Mouse (Mus musculus): ENCODE measurements around the gene Tfdp2. TPM values are rescaled to one million over a fixed set of nuclear protein-coding genes. Genes with fewer than 3 reads are reported as not detected.

Tfdp2 gene
- polyA plus RNA-seq, 1 experiment from 2014 or later, result 100 TPM

GRCm38 (mm10) chr9:96261101-96261500 is 65.0 kb downstream of the Tfdp2 start:
- no peak for ATAC-seq (ENCODE audit: insufficient read depth)
- H3K9me3 ChIP-seq (replicated peaks), result no peaks in the 10 kb centered on the region
- WGBS (ENCODE audit: insufficient replicate concordance), result 57% methylated on average over 4 of the region's 4 CpGs
- H3K4me2 ChIP-seq, result peak overlapping the region; percentile 65
- H3K4me3 ChIP-seq (replicated peaks), result peak overlapping the region; percentile 67
- peaks cover 51% of the 10 kb centered on the region for H3K4me1 ChIP-seq (replicated peaks)
- peak overlapping the region; percentile 46 for H3K9ac ChIP-seq
- peak overlapping the region; percentile 77 for H3K27ac ChIP-seq (replicated peaks)
- no peaks in the 10 kb centered on the region for H3K27me3 ChIP-seq
- H3K36me3 ChIP-seq (replicated peaks), result peaks cover 17% of the 10 kb centered on the region

DNA sequence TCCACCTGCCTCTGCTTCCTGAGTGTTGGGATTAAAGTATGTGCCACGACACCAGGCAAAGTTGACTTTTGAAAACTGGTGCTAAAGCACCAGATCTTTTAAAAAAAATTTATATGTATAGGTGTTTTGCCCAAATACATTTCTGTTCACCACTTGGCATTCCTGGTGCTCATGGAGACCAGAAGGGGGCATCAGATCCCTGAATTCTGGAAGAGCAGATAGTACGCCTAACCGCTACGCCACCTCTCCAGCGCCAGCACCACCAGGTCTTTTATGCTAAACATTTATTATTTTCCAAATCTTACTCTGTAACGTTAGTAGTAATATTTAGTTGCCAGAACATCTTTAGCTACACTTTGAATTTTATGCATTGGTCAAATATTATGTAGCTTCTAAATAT is 65.9 kb downstream of the Tfdp2 start:
- peak overlapping the region; percentile 67 for H3K4me3 ChIP-seq (replicated peaks)
- peak overlapping the region; percentile 65 for H3K4me2 ChIP-seq
- peak overlapping the region; percentile 77; the same call in 1 of the 2 replicates for H3K27ac ChIP-seq (replicated peaks)
- 0 out of 2 replicates have a peak overlapping the region, but pooled peaks have one; percentile 46 for H3K9ac ChIP-seq
- H3K36me3 ChIP-seq (replicated peaks), result peaks cover 17% of the 10 kb centered on the region
- H3K4me1 ChIP-seq (replicated peaks), result peaks cover 53% of the 10 kb centered on the region
- no peaks in the 10 kb centered on the region for H3K9me3 ChIP-seq (replicated peaks)
- no peak for ATAC-seq (ENCODE audit: insufficient read depth)
- no peaks in the 10 kb centered on the region for H3K27me3 ChIP-seq
- WGBS (ENCODE audit: insufficient replicate concordance), result 84% methylated on average over 6 of the region's 6 CpGs

DNA sequence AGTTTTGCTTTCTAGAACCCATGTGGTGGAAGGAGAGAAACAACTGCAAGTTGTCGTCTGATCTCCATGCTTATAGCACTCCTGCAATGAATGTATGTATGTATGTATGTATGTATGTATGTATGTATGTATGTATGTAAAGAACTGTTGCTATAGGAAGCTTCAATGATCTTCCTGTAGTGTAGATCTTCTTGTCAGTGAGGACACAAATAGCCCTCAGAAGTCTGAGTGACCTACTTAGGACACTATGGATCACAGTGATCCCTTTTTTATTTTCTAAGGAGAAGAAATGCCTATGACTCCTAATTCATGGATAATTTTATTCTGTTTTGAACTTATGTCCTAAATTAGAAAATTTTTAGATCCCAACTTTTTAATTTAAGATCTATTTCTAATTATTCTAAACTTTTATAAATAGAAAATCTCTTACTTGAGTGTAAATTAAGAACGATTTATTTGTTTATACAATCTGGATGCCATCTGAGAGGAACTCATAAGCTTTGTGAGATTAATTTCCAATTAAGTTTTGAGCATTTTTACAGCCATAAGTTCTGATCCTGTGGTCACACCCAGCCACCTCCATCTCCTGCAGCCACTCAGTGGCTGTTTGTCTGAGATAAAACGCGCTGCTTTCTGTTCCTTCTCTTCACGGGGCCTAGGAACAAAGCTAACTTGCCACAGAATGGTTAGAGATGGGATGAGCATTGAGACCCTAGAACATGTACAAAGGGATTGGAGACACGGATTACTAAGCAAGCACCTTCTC is 70.9 kb downstream of the Tfdp2 start:
- H3K9ac ChIP-seq, result peak overlapping the region; percentile 45
- H3K4me3 ChIP-seq (replicated peaks), result peak overlapping the region; percentile 33
- 26% methylated on average over 6 of the region's 6 CpGs for WGBS (ENCODE audit: insufficient replicate concordance)
- peak; percentile 97 for ATAC-seq (ENCODE audit: insufficient read depth)
- no peaks in the 10 kb centered on the region for H3K9me3 ChIP-seq (replicated peaks)
- H3K27me3 ChIP-seq, result no peaks in the 10 kb centered on the region
- H3K27ac ChIP-seq (replicated peaks), result peak overlapping the region; percentile 92
- peaks cover 29% of the 10 kb centered on the region for H3K36me3 ChIP-seq (replicated peaks)
- H3K4me1 ChIP-seq (replicated peaks), result peaks cover 72% of the 10 kb centered on the region
- peak overlapping the region; percentile 63 for H3K4me2 ChIP-seq

- peak overlapping the region; percentile 92 for H3K27ac ChIP-seq (replicated peaks)
- ATAC-seq (ENCODE audit: insufficient read depth), result peak; percentile 42
- H3K9ac ChIP-seq, result peak overlapping the region; percentile 45; the same call in 1 of the 2 replicates
- H3K36me3 ChIP-seq (replicated peaks), result peaks cover 30% of the 10 kb centered on the region
- peak overlapping the region; percentile 63 for H3K4me2 ChIP-seq
- H3K27me3 ChIP-seq, result no peaks in the 10 kb centered on the region
- WGBS (ENCODE audit: insufficient replicate concordance), result 26% methylated on average over 1 of the region's 1 CpGs
- no peaks in the 10 kb centered on the region for H3K9me3 ChIP-seq (replicated peaks)
- peak overlapping the region; percentile 21 for H3K4me3 ChIP-seq (replicated peaks)
- H3K4me1 ChIP-seq (replicated peaks), result peaks cover 71% of the 10 kb centered on the region
Observed at GRCm38 (mm10) chr9:96267559-96267948, 71.5 kb downstream of the Tfdp2 start.

DNA sequence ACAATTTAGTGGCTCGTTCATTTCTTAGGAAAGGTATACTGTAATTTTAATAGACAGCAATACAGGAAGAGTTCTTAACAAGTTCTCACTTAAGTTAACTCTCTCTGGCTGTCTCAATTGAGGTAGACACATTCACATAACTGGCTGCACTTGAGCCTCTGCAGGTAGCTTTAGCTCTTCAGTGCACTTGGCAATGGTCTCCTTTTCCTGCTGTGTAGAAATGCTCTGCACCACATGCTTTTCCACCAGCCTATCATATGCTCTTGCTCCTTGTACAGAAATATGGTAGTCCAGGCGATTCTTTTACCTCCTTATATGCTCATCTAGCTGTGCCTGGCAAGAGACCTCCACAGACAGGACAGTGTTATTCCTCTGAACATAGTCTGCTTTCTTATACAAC is 73.7 kb downstream of the Tfdp2 start:
- peak overlapping the region; percentile 13 for H3K4me2 ChIP-seq
- peak overlapping the region; percentile 49 for H3K27ac ChIP-seq (replicated peaks)
- H3K9ac ChIP-seq, result no peak overlapping the region
- 80% methylated on average over 2 of the region's 2 CpGs for WGBS (ENCODE audit: insufficient replicate concordance)
- no peak overlapping the region for H3K4me3 ChIP-seq (replicated peaks)
- ATAC-seq (ENCODE audit: insufficient read depth), result no peak
- H3K36me3 ChIP-seq (replicated peaks), result peaks cover 41% of the 10 kb centered on the region
- H3K4me1 ChIP-seq (replicated peaks), result peaks cover 62% of the 10 kb centered on the region
- H3K27me3 ChIP-seq, result no peaks in the 10 kb centered on the region
- no peaks in the 10 kb centered on the region for H3K9me3 ChIP-seq (replicated peaks)

DNA sequence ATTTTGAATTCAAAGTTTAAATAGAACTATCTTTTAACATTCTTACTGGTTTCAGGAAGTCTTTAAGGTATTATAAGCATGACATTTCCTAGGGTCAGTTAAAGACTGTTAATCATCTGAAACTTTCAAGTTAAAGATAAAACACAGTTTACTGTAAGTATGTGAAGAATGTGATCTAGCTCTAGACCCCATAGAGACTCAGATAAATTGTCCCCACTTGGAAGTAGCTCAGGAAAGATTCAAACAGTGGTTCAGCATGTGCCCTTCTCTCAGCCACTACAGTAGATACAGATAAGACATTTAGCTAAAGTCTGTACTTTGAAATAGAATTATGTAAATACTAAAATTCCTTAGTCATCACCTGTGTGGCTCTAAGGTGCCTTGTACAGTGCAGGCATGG is 79.5 kb downstream of the Tfdp2 start:
- Histone ChIP-seq H3K4me3 (replicated peaks) (no peak overlapping the region), H3K4me2 (no peak overlapping the region), H3K27ac (replicated peaks) (no peak overlapping the region), H3K27me3 (no peaks in the 10 kb centered on the region), H3K4me1 (replicated peaks) (peaks cover 26% of the 10 kb centered on the region), H3K9me3 (replicated peaks) (no peaks in the 10 kb centered on the region), H3K36me3 (replicated peaks) (peaks cover 71% of the 10 kb centered on the region), H3K9ac (no peak overlapping the region)
- ATAC-seq (ENCODE audit: insufficient read depth), result 0 out of 2 replicates have a peak, but pooled peaks have one; percentile 40

GRCm38 (mm10) chr9:96281497-96281896 is 85.4 kb downstream of the Tfdp2 start:
- Histone ChIP-seq H3K27ac (replicated peaks) (no peak overlapping the region), H3K4me1 (replicated peaks) (peaks cover 10% of the 10 kb centered on the region), H3K36me3 (replicated peaks) (peaks cover 69% of the 10 kb centered on the region), H3K27me3 (no peaks in the 10 kb centered on the region), H3K4me3 (replicated peaks) (no peak overlapping the region), H3K9ac (no peak overlapping the region), H3K9me3 (replicated peaks) (no peaks in the 10 kb centered on the region), H3K4me2 (no peak overlapping the region)
- no peak for ATAC-seq (ENCODE audit: insufficient read depth)
- 56% methylated on average over 3 of the region's 3 CpGs for WGBS (ENCODE audit: insufficient replicate concordance)

DNA sequence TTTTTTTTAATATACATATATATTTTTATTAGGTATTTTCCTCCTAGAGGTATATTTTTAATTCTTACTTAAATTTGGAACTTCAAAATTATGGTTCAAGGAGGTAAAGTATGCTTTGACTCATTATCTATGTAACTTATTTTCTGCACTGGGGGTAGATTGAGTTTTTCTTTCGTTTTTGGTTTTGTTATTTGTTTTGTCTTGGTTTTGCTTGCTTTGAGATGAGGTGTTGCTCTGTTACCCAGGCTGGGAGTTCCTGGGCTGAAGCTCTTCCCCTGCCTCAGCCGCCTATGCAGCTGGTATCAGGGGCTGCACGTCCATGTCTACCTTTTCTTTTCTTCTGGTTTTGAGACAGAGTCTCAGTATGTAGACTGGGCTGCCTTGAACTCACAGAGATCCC is 86.0 kb downstream of the Tfdp2 start:
- WGBS (ENCODE audit: insufficient replicate concordance), result 81% methylated on average over 3 of the region's 3 CpGs
- H3K36me3 ChIP-seq (replicated peaks), result peaks cover 69% of the 10 kb centered on the region

DNA sequence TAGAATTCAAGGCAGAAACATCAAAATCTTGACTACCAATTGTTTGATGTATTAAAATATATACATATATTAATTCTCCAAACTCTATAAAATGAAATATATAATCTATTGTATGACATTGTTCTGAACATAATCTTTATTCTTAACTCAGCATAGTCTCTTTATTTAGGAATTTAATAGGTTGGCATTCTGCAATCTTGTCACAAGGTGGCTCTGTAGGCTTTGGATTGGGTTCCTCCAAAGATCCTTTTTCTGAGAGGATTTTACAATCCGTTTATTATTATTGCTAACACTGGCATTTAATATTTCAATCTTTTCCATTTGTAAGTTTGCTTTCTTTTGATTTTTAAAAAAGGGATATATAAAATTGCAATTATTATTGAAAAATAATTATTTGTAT is 88.8 kb downstream of the Tfdp2 start:
- H3K27me3 ChIP-seq, result no peaks in the 10 kb centered on the region
- no peak overlapping the region for H3K4me2 ChIP-seq
- H3K36me3 ChIP-seq (replicated peaks), result peaks cover 69% of the 10 kb centered on the region
- no peak overlapping the region for H3K27ac ChIP-seq (replicated peaks)
- no peak overlapping the region for H3K9ac ChIP-seq
- no peak overlapping the region for H3K4me3 ChIP-seq (replicated peaks)
- H3K4me1 ChIP-seq (replicated peaks), result peaks cover 4% of the 10 kb centered on the region
- H3K9me3 ChIP-seq (replicated peaks), result no peaks in the 10 kb centered on the region
- no peak for ATAC-seq (ENCODE audit: insufficient read depth)
- 32% methylated on average over 1 of the region's 1 CpGs for WGBS (ENCODE audit: insufficient replicate concordance)

More for the DNA sequence above, 86.0 kb downstream of the Tfdp2 start:
- Histone ChIP-seq H3K27me3 (no peaks in the 10 kb centered on the region), H3K27ac (replicated peaks) (no peak overlapping the region), H3K4me2 (no peak overlapping the region), H3K4me1 (replicated peaks) (peaks cover 8% of the 10 kb centered on the region), H3K9ac (no peak overlapping the region), H3K9me3 (replicated peaks) (no peaks in the 10 kb centered on the region), H3K4me3 (replicated peaks) (no peak overlapping the region)
- ATAC-seq (ENCODE audit: insufficient read depth), result no peak

- H3K36me3 ChIP-seq (replicated peaks), result peaks cover 84% of the 10 kb centered on the region
- H3K9ac ChIP-seq, result no peak overlapping the region
- H3K4me2 ChIP-seq, result no peak overlapping the region
- no peaks in the 10 kb centered on the region for H3K9me3 ChIP-seq (replicated peaks)
- no peak overlapping the region for H3K27ac ChIP-seq (replicated peaks)
- no peaks in the 10 kb centered on the region for H3K27me3 ChIP-seq
- 97% methylated on average over 7 of the region's 7 CpGs for WGBS (ENCODE audit: insufficient replicate concordance)
- no peak overlapping the region for H3K4me3 ChIP-seq (replicated peaks)
- ATAC-seq (ENCODE audit: insufficient read depth), result no peak
- no peaks in the 10 kb centered on the region for H3K4me1 ChIP-seq (replicated peaks)
Observed at GRCm38 (mm10) chr9:96292144-96292543, 96.1 kb downstream of the Tfdp2 start.

DNA sequence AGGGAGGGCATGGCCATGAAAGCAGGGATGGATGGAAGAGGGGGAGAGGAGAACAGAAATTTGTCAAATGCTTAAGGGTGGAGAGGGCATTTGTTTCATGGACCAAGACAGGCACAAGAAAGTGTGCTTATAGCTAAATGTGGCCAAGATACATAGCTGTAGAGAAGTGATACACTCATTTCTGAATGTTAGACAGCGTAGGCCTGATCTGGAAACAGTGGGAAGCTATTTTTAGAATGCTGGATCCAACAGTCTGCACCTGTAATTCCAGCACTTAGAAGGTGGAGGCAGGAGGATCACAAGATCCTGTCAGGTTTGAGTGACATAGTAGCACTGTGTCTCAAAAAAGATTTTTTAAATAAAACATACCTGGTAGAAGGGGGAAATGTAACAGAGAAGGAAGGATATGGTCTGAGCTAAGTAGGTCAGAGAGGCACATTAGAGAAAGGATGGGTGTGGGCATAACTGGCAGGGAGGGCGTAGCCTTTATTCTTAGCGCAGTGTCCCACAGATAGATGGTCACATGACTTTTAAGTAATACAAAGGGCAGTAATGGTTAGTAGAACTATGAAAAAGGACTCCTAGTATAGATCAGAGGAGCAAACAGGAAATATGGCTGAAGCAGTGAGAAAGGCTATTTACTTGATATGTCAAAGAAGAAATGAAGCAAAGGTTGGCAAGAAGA is 103.4 kb downstream of the Tfdp2 start:
- H3K9me3 ChIP-seq (replicated peaks), result no peaks in the 10 kb centered on the region
- H3K36me3 ChIP-seq (replicated peaks), result peaks cover 88% of the 10 kb centered on the region
- H3K4me1 ChIP-seq (replicated peaks), result peaks cover 7% of the 10 kb centered on the region; the same call in 1 of the 2 replicates
- no peak overlapping the region for H3K9ac ChIP-seq
- no peaks in the 10 kb centered on the region for H3K27me3 ChIP-seq
- peak; percentile 60 for ATAC-seq (ENCODE audit: insufficient read depth)
- no peak overlapping the region for H3K27ac ChIP-seq (replicated peaks)
- no peak overlapping the region for H3K4me3 ChIP-seq (replicated peaks)
- WGBS (ENCODE audit: insufficient replicate concordance), result 58% methylated on average over 3 of the region's 3 CpGs
- H3K4me2 ChIP-seq, result no peak overlapping the region
